Mouse (Mus musculus) small intestine, adult 2 months (tissue): ENCODE measurements around the gene Shprh.

Source experiments
- CTCF ChIP-seq: fragments of 200-500 bp; IDR thresholded peaks from 2 replicates; pipeline ENCODE4 v1.5.1; 2012; ENCODE audit warnings: low read depth, mild to moderate bottlenecking, control low read depth, inconsistent platforms, low read length, moderate library complexity, mixed read lengths; ENCODE audit not compliant: insufficient replicate concordance, insufficient read length; ENCODE audit errors: extremely low read depth
- POLR2A ChIP-seq: fragments of 200-500 bp; IDR thresholded peaks from 2 replicates; pipeline ENCODE4 v1.6.1; 2012; ENCODE audit warnings: low read depth, mild to moderate bottlenecking, control low read depth, inconsistent platforms, low read length, moderate library complexity

DNA sequence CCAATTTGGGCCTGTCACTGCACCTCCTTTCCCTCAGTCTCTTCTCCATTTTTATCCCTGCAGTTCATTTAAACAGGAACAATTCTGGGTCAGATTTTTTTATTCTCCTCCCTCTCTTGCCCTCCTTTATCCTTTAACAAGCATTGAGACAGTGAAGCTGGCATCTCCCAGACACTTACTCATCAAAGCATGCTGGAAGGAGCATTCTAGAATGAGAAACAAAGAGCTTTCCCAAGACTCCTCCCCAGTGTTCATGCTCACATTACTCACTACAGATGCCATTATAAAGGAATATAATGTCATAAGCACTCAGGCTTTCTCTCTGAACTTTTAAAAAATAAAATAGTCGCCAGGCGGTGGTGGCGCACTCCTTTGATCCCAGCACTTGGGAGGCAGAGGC, 77.2 kb downstream of the Shprh start:
- TF ChIP-seq CTCF, result no peak
- TF ChIP-seq POLR2A, result no peak
